Mouse (Mus musculus): ENCODE measurements around the gene Rad51b. TPM values are rescaled to one million over a fixed set of nuclear protein-coding genes. Genes with fewer than 3 reads are reported as not detected.

The Rad51b gene
- polyA plus RNA-seq, 1 experiment: 13.8 TPM

- H3K27ac ChIP-seq (ENCODE audit: insufficient read depth, low read length): peak overlapping the region; percentile 48
- TF ChIP-seq POLR2A (IDR thresholded peaks at IDR 0.05; ENCODE audit: insufficient read depth, low read length): no peak
- no peaks in the 10 kb centered on the region for H3K27me3 ChIP-seq (ENCODE audit: control insufficient read depth, insufficient read depth, low read length, poor library complexity, severe bottlenecking)
These were observed 398.9 kb downstream of the Rad51b start for GRCm38 (mm10) chr12:79695832-79696434.

GRCm38 (mm10) chr12:79703555-79703954, 406.5 kb downstream of the Rad51b start:
- no peak overlapping the region for H3K27ac ChIP-seq (ENCODE audit: insufficient read depth, low read length)
- no peaks in the 10 kb centered on the region for H3K36me3 ChIP-seq (ENCODE audit: control insufficient read depth, insufficient read depth, low read length, poor library complexity, severe bottlenecking)
- H3K4me1 ChIP-seq (ENCODE audit: control insufficient read depth, insufficient read depth, low read length): peaks cover 2% of the 10 kb centered on the region

More at GRCm38 (mm10) chr12:79695832-79696434, 398.9 kb downstream of the Rad51b start:
- H3K4me1 ChIP-seq (ENCODE audit: control insufficient read depth, insufficient read depth, low read length): peaks cover 6% of the 10 kb centered on the region
- no peaks in the 10 kb centered on the region for H3K9me3 ChIP-seq (replicated peaks; ENCODE audit: control insufficient read depth, insufficient read depth, low read length, poor library complexity, severe bottlenecking)
- no peak overlapping the region for H3K4me3 ChIP-seq (ENCODE audit: low read depth, low read length)
- no peaks in the 10 kb centered on the region for H3K36me3 ChIP-seq (ENCODE audit: control insufficient read depth, insufficient read depth, low read length, poor library complexity, severe bottlenecking)
- H3K9ac ChIP-seq (ENCODE audit: low read depth, poor library complexity, severe bottlenecking): no peak overlapping the region

GRCm38 (mm10) chr12:79705501-79706266, 408.6 kb downstream of the Rad51b start:
- H3K4me1 ChIP-seq (ENCODE audit: control insufficient read depth, insufficient read depth, low read length): no peaks in the 10 kb centered on the region
- H3K9ac ChIP-seq (ENCODE audit: low read depth, poor library complexity, severe bottlenecking): no peak overlapping the region
- no peak for TF ChIP-seq CTCF (IDR thresholded peaks at IDR 0.05; ENCODE audit: low read depth, low read length)
- TF ChIP-seq POLR2A (IDR thresholded peaks at IDR 0.05; ENCODE audit: insufficient read depth, low read length): no peak
- no peak for TF ChIP-seq EP300 (IDR thresholded peaks at IDR 0.05; ENCODE audit: insufficient read depth, low read depth, low read length)
- no peaks in the 10 kb centered on the region for H3K36me3 ChIP-seq (ENCODE audit: control insufficient read depth, insufficient read depth, low read length, poor library complexity, severe bottlenecking)
- H3K4me3 ChIP-seq (ENCODE audit: low read depth, low read length): no peak overlapping the region
- no peaks in the 10 kb centered on the region for H3K9me3 ChIP-seq (replicated peaks; ENCODE audit: control insufficient read depth, insufficient read depth, low read length, poor library complexity, severe bottlenecking)
- H3K27ac ChIP-seq (ENCODE audit: insufficient read depth, low read length): no peak overlapping the region
- H3K27me3 ChIP-seq (ENCODE audit: control insufficient read depth, insufficient read depth, low read length, poor library complexity, severe bottlenecking): no peaks in the 10 kb centered on the region

More at GRCm38 (mm10) chr12:79703555-79703954, 406.5 kb downstream of the Rad51b start:
- H3K9ac ChIP-seq (ENCODE audit: low read depth, poor library complexity, severe bottlenecking): no peak overlapping the region
- H3K27me3 ChIP-seq (ENCODE audit: control insufficient read depth, insufficient read depth, low read length, poor library complexity, severe bottlenecking): no peaks in the 10 kb centered on the region
- TF ChIP-seq EP300 (IDR thresholded peaks at IDR 0.05; ENCODE audit: insufficient read depth, low read depth, low read length) (no peak), POLR2A (IDR thresholded peaks at IDR 0.05; ENCODE audit: insufficient read depth, low read length) (no peak)
- H3K4me3 ChIP-seq (ENCODE audit: low read depth, low read length): no peak overlapping the region
- no peaks in the 10 kb centered on the region for H3K9me3 ChIP-seq (replicated peaks; ENCODE audit: control insufficient read depth, insufficient read depth, low read length, poor library complexity, severe bottlenecking)

GRCm38 (mm10) chr12:79707565-79708422, 410.7 kb downstream of the Rad51b start:
- TF ChIP-seq POLR2A (IDR thresholded peaks at IDR 0.05; ENCODE audit: insufficient read depth, low read length): no peak
- TF ChIP-seq EP300 (IDR thresholded peaks at IDR 0.05; ENCODE audit: insufficient read depth, low read depth, low read length): no peak
- TF ChIP-seq CTCF (IDR thresholded peaks at IDR 0.05; ENCODE audit: low read depth, low read length): no peak
- no peaks in the 10 kb centered on the region for H3K27me3 ChIP-seq (ENCODE audit: control insufficient read depth, insufficient read depth, low read length, poor library complexity, severe bottlenecking)
- H3K4me1 ChIP-seq (ENCODE audit: control insufficient read depth, insufficient read depth, low read length): no peaks in the 10 kb centered on the region
- H3K9me3 ChIP-seq (replicated peaks; ENCODE audit: control insufficient read depth, insufficient read depth, low read length, poor library complexity, severe bottlenecking): no peaks in the 10 kb centered on the region
- no peak overlapping the region for H3K4me3 ChIP-seq (ENCODE audit: low read depth, low read length)
- no peak overlapping the region for H3K27ac ChIP-seq (ENCODE audit: insufficient read depth, low read length)
- no peak overlapping the region for H3K9ac ChIP-seq (ENCODE audit: low read depth, poor library complexity, severe bottlenecking)
- H3K36me3 ChIP-seq (ENCODE audit: control insufficient read depth, insufficient read depth, low read length, poor library complexity, severe bottlenecking): no peaks in the 10 kb centered on the region

- no peaks in the 10 kb centered on the region for H3K27me3 ChIP-seq (ENCODE audit: control insufficient read depth, insufficient read depth, low read length, poor library complexity, severe bottlenecking)
- no peak overlapping the region for H3K9ac ChIP-seq (ENCODE audit: low read depth, poor library complexity, severe bottlenecking)
- no peaks in the 10 kb centered on the region for H3K9me3 ChIP-seq (replicated peaks; ENCODE audit: control insufficient read depth, insufficient read depth, low read length, poor library complexity, severe bottlenecking)
- H3K4me3 ChIP-seq (ENCODE audit: low read depth, low read length): no peak overlapping the region
- H3K4me1 ChIP-seq (ENCODE audit: control insufficient read depth, insufficient read depth, low read length): no peaks in the 10 kb centered on the region
- H3K27ac ChIP-seq (ENCODE audit: insufficient read depth, low read length): no peak overlapping the region
- H3K36me3 ChIP-seq (ENCODE audit: control insufficient read depth, insufficient read depth, low read length, poor library complexity, severe bottlenecking): no peaks in the 10 kb centered on the region
- TF ChIP-seq CTCF (IDR thresholded peaks at IDR 0.05; ENCODE audit: low read depth, low read length): no peak
- TF ChIP-seq POLR2A (IDR thresholded peaks at IDR 0.05; ENCODE audit: insufficient read depth, low read length): no peak
- no peak for TF ChIP-seq EP300 (IDR thresholded peaks at IDR 0.05; ENCODE audit: insufficient read depth, low read depth, low read length)
These were observed 411.3 kb downstream of the Rad51b start for GRCm38 (mm10) chr12:79708423-79708733.
